Mouse (Mus musculus): Measurements from ENCODE around the gene Atp4b. TPM values are rescaled to one million over a fixed set of nuclear protein-coding genes. Genes with fewer than 3 reads are reported as not detected.

The Atp4b gene
- polyA plus RNA-seq, 2 experiments = not detected

GRCm38 (mm10) chr8:13386366-13386765 is 10.3 kb downstream of the Atp4b start:
- no peak overlapping the region for H3K9ac ChIP-seq (ENCODE audit: low read depth, low read length, severe bottlenecking)
- no peak overlapping the region for H3K4me2 ChIP-seq (replicated peaks; ENCODE audit: low read depth, low read length, severe bottlenecking)
- no peak for DNase-seq (ENCODE audit: low spot score)
- no peaks in the 10 kb centered on the region for H3K27me3 ChIP-seq (ENCODE audit: control insufficient read depth, insufficient read depth, low read length)
- no peak overlapping the region for H3K27ac ChIP-seq (replicated peaks; ENCODE audit: low read depth, low read length)
- H3K4me3 ChIP-seq (replicated peaks; ENCODE audit: low read length) = no peak overlapping the region
- no peaks in the 10 kb centered on the region for H3K36me3 ChIP-seq (ENCODE audit: control insufficient read depth, insufficient read depth, low read length)
- TF ChIP-seq POLR2A (IDR thresholded peaks at IDR 0.05; ENCODE audit: borderline replicate concordance, extremely low read depth, insufficient read depth, insufficient read length) = no peak
- 77% methylated on average over 13 of the region's 13 CpGs for WGBS
- no peak for ATAC-seq (ENCODE audit: low FRiP score, low read depth)
- H3K9me3 ChIP-seq (ENCODE audit: control insufficient read depth, low read length) = no peaks in the 10 kb centered on the region
- no peaks in the 10 kb centered on the region for H3K4me1 ChIP-seq (ENCODE audit: control insufficient read depth, insufficient read depth, low read length)

GRCm38 (mm10) chr8:13382999-13383398 is 13.6 kb downstream of the Atp4b start:
- no peak for ATAC-seq (ENCODE audit: low FRiP score, low read depth)
- no peaks in the 10 kb centered on the region for H3K9me3 ChIP-seq (ENCODE audit: control insufficient read depth, low read length)
- no peak overlapping the region for H3K9ac ChIP-seq (ENCODE audit: low read depth, low read length, severe bottlenecking)
- WGBS = 92% methylated on average over 4 of the region's 4 CpGs
- no peak overlapping the region for H3K4me2 ChIP-seq (replicated peaks; ENCODE audit: low read depth, low read length, severe bottlenecking)
- no peak overlapping the region for H3K27ac ChIP-seq (replicated peaks; ENCODE audit: low read depth, low read length)
- H3K36me3 ChIP-seq (ENCODE audit: control insufficient read depth, insufficient read depth, low read length) = peaks cover 19% of the 10 kb centered on the region
- no peaks in the 10 kb centered on the region for H3K27me3 ChIP-seq (ENCODE audit: control insufficient read depth, insufficient read depth, low read length)
- no peaks in the 10 kb centered on the region for H3K4me1 ChIP-seq (ENCODE audit: control insufficient read depth, insufficient read depth, low read length)
- TF ChIP-seq POLR2A (IDR thresholded peaks at IDR 0.05; ENCODE audit: borderline replicate concordance, extremely low read depth, insufficient read depth, insufficient read length) = no peak
- H3K4me3 ChIP-seq (replicated peaks; ENCODE audit: low read length) = no peak overlapping the region
- DNase-seq (ENCODE audit: low spot score) = no peak

- no peak overlapping the region for H3K9ac ChIP-seq (ENCODE audit: low read depth, low read length, severe bottlenecking)
- H3K36me3 ChIP-seq (ENCODE audit: control insufficient read depth, insufficient read depth, low read length) = peaks cover 22% of the 10 kb centered on the region
- H3K9me3 ChIP-seq (ENCODE audit: control insufficient read depth, low read length) = no peaks in the 10 kb centered on the region
- 87% methylated on average over 3 of the region's 3 CpGs for WGBS
- no peaks in the 10 kb centered on the region for H3K27me3 ChIP-seq (ENCODE audit: control insufficient read depth, insufficient read depth, low read length)
- no peak overlapping the region for H3K4me2 ChIP-seq (replicated peaks; ENCODE audit: low read depth, low read length, severe bottlenecking)
- ATAC-seq (ENCODE audit: low FRiP score, low read depth) (no peak), DNase-seq (ENCODE audit: low spot score) (no peak)
- H3K27ac ChIP-seq (replicated peaks; ENCODE audit: low read depth, low read length) = no peak overlapping the region
- no peak overlapping the region for H3K4me3 ChIP-seq (replicated peaks; ENCODE audit: low read length)
- no peak for TF ChIP-seq POLR2A (IDR thresholded peaks at IDR 0.05; ENCODE audit: borderline replicate concordance, extremely low read depth, insufficient read depth, insufficient read length)
- no peaks in the 10 kb centered on the region for H3K4me1 ChIP-seq (ENCODE audit: control insufficient read depth, insufficient read depth, low read length)
These were observed 14.1 kb downstream of the Atp4b start for GRCm38 (mm10) chr8:13382536-13382935.

- no peaks in the 10 kb centered on the region for H3K27me3 ChIP-seq (ENCODE audit: control insufficient read depth, insufficient read depth, low read length)
These were observed 15.0 kb downstream of the Atp4b start for GRCm38 (mm10) chr8:13381630-13382029.

GRCm38 (mm10) chr8:13373151-13373662 is 23.4 kb downstream of the Atp4b start:
- 93% methylated on average over 8 of the region's 8 CpGs for WGBS

More at GRCm38 (mm10) chr8:13381630-13382029, 15.0 kb downstream of the Atp4b start:
- H3K9ac ChIP-seq (ENCODE audit: low read depth, low read length, severe bottlenecking) = no peak overlapping the region
- no peak overlapping the region for H3K4me2 ChIP-seq (replicated peaks; ENCODE audit: low read depth, low read length, severe bottlenecking)
- H3K27ac ChIP-seq (replicated peaks; ENCODE audit: low read depth, low read length) = no peak overlapping the region
- H3K4me1 ChIP-seq (ENCODE audit: control insufficient read depth, insufficient read depth, low read length) = no peaks in the 10 kb centered on the region
- H3K9me3 ChIP-seq (ENCODE audit: control insufficient read depth, low read length) = no peaks in the 10 kb centered on the region
- H3K4me3 ChIP-seq (replicated peaks; ENCODE audit: low read length) = no peak overlapping the region
- TF ChIP-seq POLR2A (IDR thresholded peaks at IDR 0.05; ENCODE audit: borderline replicate concordance, extremely low read depth, insufficient read depth, insufficient read length) = no peak
- ATAC-seq (ENCODE audit: low FRiP score, low read depth) (no peak), DNase-seq (ENCODE audit: low spot score) (no peak)
- WGBS = 92% methylated on average over 7 of the region's 7 CpGs
- H3K36me3 ChIP-seq (ENCODE audit: control insufficient read depth, insufficient read depth, low read length) = peaks cover 26% of the 10 kb centered on the region

GRCm38 (mm10) chr8:13361865-13362264 is 34.8 kb downstream of the Atp4b start:
- H3K4me3 ChIP-seq (replicated peaks; ENCODE audit: low read length) = no peak overlapping the region
- TF ChIP-seq POLR2A (IDR thresholded peaks at IDR 0.05; ENCODE audit: borderline replicate concordance, extremely low read depth, insufficient read depth, insufficient read length) = no peak
- no peak overlapping the region for H3K4me2 ChIP-seq (replicated peaks; ENCODE audit: low read depth, low read length, severe bottlenecking)
- H3K36me3 ChIP-seq (ENCODE audit: control insufficient read depth, insufficient read depth, low read length) = peaks cover 98% of the 10 kb centered on the region
- H3K27me3 ChIP-seq (ENCODE audit: control insufficient read depth, insufficient read depth, low read length) = no peaks in the 10 kb centered on the region
- no peak overlapping the region for H3K9ac ChIP-seq (ENCODE audit: low read depth, low read length, severe bottlenecking)
- no peaks in the 10 kb centered on the region for H3K9me3 ChIP-seq (ENCODE audit: control insufficient read depth, low read length)
- ATAC-seq (ENCODE audit: low FRiP score, low read depth) (no peak), DNase-seq (ENCODE audit: low spot score) (no peak)
- no peaks in the 10 kb centered on the region for H3K4me1 ChIP-seq (ENCODE audit: control insufficient read depth, insufficient read depth, low read length)
- 98% methylated on average over 6 of the region's 6 CpGs for WGBS
- H3K27ac ChIP-seq (replicated peaks; ENCODE audit: low read depth, low read length) = no peak overlapping the region

More at GRCm38 (mm10) chr8:13373151-13373662, 23.4 kb downstream of the Atp4b start:
- Histone ChIP-seq H3K9me3 (ENCODE audit: control insufficient read depth, low read length) (no peaks in the 10 kb centered on the region), H3K27me3 (ENCODE audit: control insufficient read depth, insufficient read depth, low read length) (no peaks in the 10 kb centered on the region), H3K9ac (ENCODE audit: low read depth, low read length, severe bottlenecking) (no peak overlapping the region), H3K4me2 (replicated peaks; ENCODE audit: low read depth, low read length, severe bottlenecking) (no peak overlapping the region), H3K36me3 (ENCODE audit: control insufficient read depth, insufficient read depth, low read length) (peaks cover 89% of the 10 kb centered on the region), H3K4me3 (replicated peaks; ENCODE audit: low read length) (no peak overlapping the region), H3K27ac (replicated peaks; ENCODE audit: low read depth, low read length) (no peak overlapping the region), H3K4me1 (ENCODE audit: control insufficient read depth, insufficient read depth, low read length) (no peaks in the 10 kb centered on the region)
- TF ChIP-seq POLR2A (IDR thresholded peaks at IDR 0.05; ENCODE audit: borderline replicate concordance, extremely low read depth, insufficient read depth, insufficient read length) = no peak
- no peak for DNase-seq (ENCODE audit: low spot score)
- no peak for ATAC-seq (ENCODE audit: low FRiP score, low read depth)
